Mouse (Mus musculus) forebrain, embryonic 13.5 days (tissue): Measurements from ENCODE around the gene Man1a2. TPM values are rescaled to one million over a fixed set of nuclear protein-coding genes. Genes with fewer than 3 reads are reported as not detected.

Experiments used
- ATAC-seq: fragments of 200-750 bp; cut with Nextera tagmentation; 2 replicates; pipeline ENCODE4 v1.8.0; 2017
- H3K27ac ChIP-seq: fragments of 300-500 bp; sonication (generic); 2 replicates; pipeline ENCODE4 v1.5.1; 2015; ENCODE audit warnings: inconsistent platforms, mild to moderate bottlenecking, moderate library complexity
- H3K27me3 ChIP-seq: fragments of 300-500 bp; sonication (generic); 2 replicates; pipeline ENCODE4 v1.6.1; 2015; ENCODE audit warnings: mild to moderate bottlenecking, inconsistent platforms
- H3K36me3 ChIP-seq: fragments of 300-500 bp; sonication (generic); 2 replicates; pipeline ENCODE4 v1.6.1; 2015; ENCODE audit warnings: mild to moderate bottlenecking, inconsistent platforms; ENCODE audit not compliant: poor library complexity, severe bottlenecking
- H3K4me1 ChIP-seq: fragments of 300-500 bp; sonication (generic); 2 replicates; pipeline ENCODE4 v1.6.1; 2015; ENCODE audit warnings: inconsistent platforms
- H3K4me2 ChIP-seq: fragments of 300-500 bp; sonication (generic); 2 replicates; pipeline ENCODE4 v1.6.1; 2015; ENCODE audit warnings: inconsistent platforms, mild to moderate bottlenecking, moderate library complexity
- H3K4me3 ChIP-seq: fragments of 300-500 bp; sonication (generic); 2 replicates; pipeline ENCODE4 v1.5.1; 2015; ENCODE audit warnings: mild to moderate bottlenecking, inconsistent platforms
- H3K9ac ChIP-seq: fragments of 300-500 bp; sonication (generic); 2 replicates; pipeline ENCODE4 v1.6.1; 2015; ENCODE audit warnings: mild to moderate bottlenecking, inconsistent platforms
- H3K9me3 ChIP-seq: fragments of 300-500 bp; sonication (generic); replicated peaks from 2 replicates; pipeline ENCODE4 v1.6.1; 2016; ENCODE audit warnings: inconsistent platforms
- WGBS: fragments of 180-500 bp; shearing (Covaris S2); methylation state at CpG from one replicate; pipeline ENCODE4 v1.1.7; 2015; 5-methylcytosine and 5-hydroxymethylcytosine counted together
- polyA plus RNA-seq: library from polyadenylated mRNA; unstranded; fragments of >200 nt; fragmentation: Nextera tagmentation; extraction: Ambion mirVana; gene quantifications from 2 replicates; pipeline ENCODE4 v1.2.1, GENCODE M21; 2015

The Man1a2 gene
- polyA plus RNA-seq, 1 experiment from 2014 or later, result 35.4 TPM

GRCm38 (mm10) chr3:100599265-100599820 is 86.0 kb downstream of the Man1a2 start:
- Histone ChIP-seq H3K27ac (no peak overlapping the region), H3K4me2 (no peak overlapping the region), H3K36me3 (0 out of 2 replicates have a peak, but pooled peaks cover 3% of the 10 kb centered on the region), H3K9ac (no peak overlapping the region), H3K4me3 (no peak overlapping the region), H3K9me3 (no peaks in the 10 kb centered on the region; the same call in 1 of the 2 replicates), H3K27me3 (no peaks in the 10 kb centered on the region), H3K4me1 (no peaks in the 10 kb centered on the region)
- no peak for ATAC-seq
- WGBS, result 84% methylated on average over 2 of the region's 2 CpGs

- Histone ChIP-seq H3K4me1 (no peaks in the 10 kb centered on the region), H3K4me2 (no peak overlapping the region), H3K9ac (no peak overlapping the region), H3K9me3 (no peaks in the 10 kb centered on the region), H3K27me3 (no peaks in the 10 kb centered on the region), H3K4me3 (no peak overlapping the region), H3K36me3 (peaks cover 3% of the 10 kb centered on the region; the same call in 1 of the 2 replicates), H3K27ac (no peak overlapping the region)
- WGBS, result 95% methylated on average over 4 of the region's 4 CpGs
- no peak for ATAC-seq
Observed at GRCm38 (mm10) chr3:100591053-100591452, 94.2 kb downstream of the Man1a2 start.

GRCm38 (mm10) chr3:100582721-100583355 is 102.5 kb downstream of the Man1a2 start:
- WGBS, result 80% methylated on average over 1 of the region's 1 CpGs
- no peak overlapping the region for H3K4me2 ChIP-seq
- no peaks in the 10 kb centered on the region for H3K9me3 ChIP-seq
- H3K27me3 ChIP-seq, result no peaks in the 10 kb centered on the region
- no peak overlapping the region for H3K9ac ChIP-seq
- H3K27ac ChIP-seq, result no peak overlapping the region
- peaks cover 4% of the 10 kb centered on the region; the same call in 1 of the 2 replicates for H3K36me3 ChIP-seq
- ATAC-seq, result no peak
- 0 out of 2 replicates have a peak, but pooled peaks cover 6% of the 10 kb centered on the region for H3K4me1 ChIP-seq
- H3K4me3 ChIP-seq, result no peak overlapping the region

GRCm38 (mm10) chr3:100572571-100573183 is 112.6 kb downstream of the Man1a2 start:
- Histone ChIP-seq H3K36me3 (0 out of 2 replicates have a peak, but pooled peaks cover 11% of the 10 kb centered on the region), H3K9me3 (no peaks in the 10 kb centered on the region), H3K27me3 (no peaks in the 10 kb centered on the region), H3K4me2 (no peak overlapping the region), H3K27ac (no peak overlapping the region), H3K9ac (no peak overlapping the region), H3K4me1 (no peaks in the 10 kb centered on the region), H3K4me3 (no peak overlapping the region)
- no peak for ATAC-seq
- 69% methylated on average over 3 of the region's 3 CpGs for WGBS

GRCm38 (mm10) chr3:100568443-100569390 is 116.6 kb downstream of the Man1a2 start:
- Histone ChIP-seq H3K4me2 (no peak overlapping the region), H3K36me3 (peaks cover 6% of the 10 kb centered on the region), H3K4me3 (no peak overlapping the region), H3K27ac (no peak overlapping the region), H3K27me3 (no peaks in the 10 kb centered on the region), H3K9ac (no peak overlapping the region), H3K9me3 (no peaks in the 10 kb centered on the region), H3K4me1 (no peaks in the 10 kb centered on the region)
- WGBS, result 84% methylated on average over 13 of the region's 13 CpGs
- ATAC-seq, result 0 out of 2 replicates have a peak, but pooled peaks have one; percentile 43

GRCm38 (mm10) chr3:100563565-100563964 is 121.7 kb downstream of the Man1a2 start:
- no peak overlapping the region for H3K4me2 ChIP-seq
- WGBS, result 90% methylated on average over 2 of the region's 2 CpGs
- no peak overlapping the region for H3K9ac ChIP-seq
- H3K36me3 ChIP-seq, result peaks cover 13% of the 10 kb centered on the region
- no peak overlapping the region for H3K27ac ChIP-seq
- no peaks in the 10 kb centered on the region for H3K27me3 ChIP-seq
- no peaks in the 10 kb centered on the region for H3K9me3 ChIP-seq
- H3K4me1 ChIP-seq, result no peaks in the 10 kb centered on the region
- no peak overlapping the region for H3K4me3 ChIP-seq
- ATAC-seq, result no peak

GRCm38 (mm10) chr3:100562455-100562854 is 122.8 kb downstream of the Man1a2 start:
- Histone ChIP-seq H3K36me3 (peaks cover 13% of the 10 kb centered on the region), H3K9ac (no peak overlapping the region), H3K4me3 (no peak overlapping the region), H3K27me3 (no peaks in the 10 kb centered on the region), H3K4me2 (no peak overlapping the region), H3K27ac (no peak overlapping the region), H3K4me1 (no peaks in the 10 kb centered on the region), H3K9me3 (no peaks in the 10 kb centered on the region)
- WGBS, result 91% methylated on average over 7 of the region's 7 CpGs
- ATAC-seq, result no peak

GRCm38 (mm10) chr3:100561561-100562175 is 123.6 kb downstream of the Man1a2 start:
- Histone ChIP-seq H3K36me3 (peaks cover 11% of the 10 kb centered on the region), H3K27ac (no peak overlapping the region), H3K27me3 (no peaks in the 10 kb centered on the region), H3K9me3 (no peaks in the 10 kb centered on the region), H3K4me1 (no peaks in the 10 kb centered on the region), H3K4me2 (no peak overlapping the region), H3K4me3 (no peak overlapping the region), H3K9ac (no peak overlapping the region)
- ATAC-seq, result no peak
- 93% methylated on average over 2 of the region's 2 CpGs for WGBS

GRCm38 (mm10) chr3:100559431-100559830 is 125.9 kb downstream of the Man1a2 start:
- peaks cover 7% of the 10 kb centered on the region; the same call in 1 of the 2 replicates for H3K36me3 ChIP-seq
- no peaks in the 10 kb centered on the region for H3K27me3 ChIP-seq
- H3K27ac ChIP-seq, result no peak overlapping the region
- H3K4me1 ChIP-seq, result no peaks in the 10 kb centered on the region
- 95% methylated on average over 7 of the region's 7 CpGs for WGBS
- H3K4me2 ChIP-seq, result no peak overlapping the region
- no peak overlapping the region for H3K4me3 ChIP-seq
- H3K9me3 ChIP-seq, result no peaks in the 10 kb centered on the region
- no peak overlapping the region for H3K9ac ChIP-seq
- no peak for ATAC-seq

- Histone ChIP-seq H3K4me1 (no peaks in the 10 kb centered on the region), H3K27ac (no peak overlapping the region), H3K9me3 (no peaks in the 10 kb centered on the region), H3K36me3 (peaks cover 7% of the 10 kb centered on the region; the same call in 1 of the 2 replicates), H3K4me2 (no peak overlapping the region), H3K9ac (no peak overlapping the region), H3K4me3 (no peak overlapping the region), H3K27me3 (no peaks in the 10 kb centered on the region)
- WGBS, result 77% methylated on average over 4 of the region's 4 CpGs
- ATAC-seq, result no peak
Observed at GRCm38 (mm10) chr3:100558211-100558708, 127.0 kb downstream of the Man1a2 start.

GRCm38 (mm10) chr3:100554843-100555242 is 130.5 kb downstream of the Man1a2 start:
- Histone ChIP-seq H3K27me3 (no peaks in the 10 kb centered on the region), H3K36me3 (no peaks in the 10 kb centered on the region), H3K9me3 (no peaks in the 10 kb centered on the region), H3K9ac (no peak overlapping the region), H3K4me2 (no peak overlapping the region), H3K27ac (no peak overlapping the region), H3K4me3 (no peak overlapping the region), H3K4me1 (no peaks in the 10 kb centered on the region)
- WGBS, result 42% methylated on average over 5 of the region's 5 CpGs
- peak; percentile 33; the same call in 1 of the 2 replicates for ATAC-seq
